Mouse (Mus musculus): ENCODE data around the gene D10Wsu102e. TPM values are rescaled to one million over a fixed set of nuclear protein-coding genes. Genes with fewer than 3 reads are reported as not detected.

The D10Wsu102e gene
- polyA plus RNA-seq (2011; ENCODE audit: insufficient read depth, insufficient read length, low read depth, missing spikeins) = 8.9 TPM in 2 replicates

- no peaks in the 10 kb centered on the region; the same call in 1 of the 2 replicates for H3K9me3 ChIP-seq (replicated peaks; ENCODE audit: control insufficient read depth, insufficient read depth, low read length, poor library complexity, severe bottlenecking)
- H3K27me3 ChIP-seq (ENCODE audit: control insufficient read depth, insufficient read depth, low read length, poor library complexity, severe bottlenecking) = no peaks in the 10 kb centered on the region
- peak within 1 kb of the TSS; percentile 94 for H3K9ac ChIP-seq (ENCODE audit: low read depth, poor library complexity, severe bottlenecking)
- peaks cover 25% of the 10 kb centered on the region for H3K36me3 ChIP-seq (ENCODE audit: control insufficient read depth, insufficient read depth, low read length, poor library complexity, severe bottlenecking)
- H3K27ac ChIP-seq (ENCODE audit: insufficient read depth, low read length) = no peak within 1 kb of the TSS
- TF ChIP-seq POLR2A (IDR thresholded peaks at IDR 0.05; ENCODE audit: insufficient read depth, low read length) = peak; percentile 68
- TF ChIP-seq CTCF (IDR thresholded peaks at IDR 0.05; ENCODE audit: low read depth, low read length) = no peak
- no peak for TF ChIP-seq EP300 (IDR thresholded peaks at IDR 0.05; ENCODE audit: insufficient read depth, low read depth, low read length)
- no peaks in the 10 kb centered on the region for H3K4me1 ChIP-seq (ENCODE audit: control insufficient read depth, insufficient read depth, low read length)
- peak within 1 kb of the TSS; percentile 97 for H3K4me3 ChIP-seq (ENCODE audit: low read depth, low read length)
Observed at GRCm38 (mm10) chr10:83359956-83360355, at the start of gene D10Wsu102e. Gene D10Wsu102e (plus strand): TSS chr10:83360221.

- TF ChIP-seq CTCF (IDR thresholded peaks at IDR 0.05; ENCODE audit: low read depth, low read length) (no peak), POLR2A (IDR thresholded peaks at IDR 0.05; ENCODE audit: insufficient read depth, low read length) (no peak)
- no peaks in the 10 kb centered on the region for H3K27me3 ChIP-seq (ENCODE audit: control insufficient read depth, insufficient read depth, low read length, poor library complexity, severe bottlenecking)
- no peaks in the 10 kb centered on the region for H3K36me3 ChIP-seq (ENCODE audit: control insufficient read depth, insufficient read depth, low read length, poor library complexity, severe bottlenecking)
- no peaks in the 10 kb centered on the region for H3K4me1 ChIP-seq (ENCODE audit: control insufficient read depth, insufficient read depth, low read length)
- no peak overlapping the region for H3K9ac ChIP-seq (ENCODE audit: low read depth, poor library complexity, severe bottlenecking)
- H3K9me3 ChIP-seq (replicated peaks; ENCODE audit: control insufficient read depth, insufficient read depth, low read length, poor library complexity, severe bottlenecking) = no peaks in the 10 kb centered on the region
- H3K27ac ChIP-seq (ENCODE audit: insufficient read depth, low read length) = no peak overlapping the region
- no peak overlapping the region for H3K4me3 ChIP-seq (ENCODE audit: low read depth, low read length)
Observed at GRCm38 (mm10) chr10:83310356-83310755, 49.7 kb upstream of the D10Wsu102e start.

DNA sequence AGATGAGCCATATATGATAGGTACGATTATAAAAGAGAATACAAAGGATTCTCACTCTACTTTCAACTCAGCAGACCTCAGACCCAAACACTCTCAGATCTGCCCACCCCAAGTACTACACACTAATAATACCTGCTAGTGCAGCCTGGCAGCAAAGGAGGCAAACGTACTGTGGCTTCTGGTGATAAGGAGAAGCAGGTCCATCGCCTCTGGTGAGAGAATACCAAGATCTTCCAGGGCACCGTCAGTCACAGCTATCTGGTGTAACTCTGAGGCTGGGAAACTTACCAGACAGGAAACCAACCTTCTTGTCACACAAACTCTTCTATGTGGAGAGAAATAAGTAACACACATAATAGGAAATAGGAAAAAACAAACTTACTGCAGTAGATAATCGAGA lies 47.0 kb upstream of the D10Wsu102e start:
- TF ChIP-seq EP300 (IDR thresholded peaks at IDR 0.05; ENCODE audit: insufficient read depth, low read depth, low read length) (no peak), CTCF (IDR thresholded peaks at IDR 0.05; ENCODE audit: low read depth, low read length) (no peak), POLR2A (IDR thresholded peaks at IDR 0.05; ENCODE audit: insufficient read depth, low read length) (no peak)
- H3K27ac ChIP-seq (ENCODE audit: insufficient read depth, low read length) = no peak overlapping the region
- no peaks in the 10 kb centered on the region for H3K4me1 ChIP-seq (ENCODE audit: control insufficient read depth, insufficient read depth, low read length)
- no peaks in the 10 kb centered on the region for H3K27me3 ChIP-seq (ENCODE audit: control insufficient read depth, insufficient read depth, low read length, poor library complexity, severe bottlenecking)
- no peak overlapping the region for H3K9ac ChIP-seq (ENCODE audit: low read depth, poor library complexity, severe bottlenecking)
- no peaks in the 10 kb centered on the region for H3K36me3 ChIP-seq (ENCODE audit: control insufficient read depth, insufficient read depth, low read length, poor library complexity, severe bottlenecking)
- no peaks in the 10 kb centered on the region for H3K9me3 ChIP-seq (replicated peaks; ENCODE audit: control insufficient read depth, insufficient read depth, low read length, poor library complexity, severe bottlenecking)
- H3K4me3 ChIP-seq (ENCODE audit: low read depth, low read length) = no peak overlapping the region

GRCm38 (mm10) chr10:83320396-83320795 lies 39.6 kb upstream of the D10Wsu102e start:
- no peak overlapping the region for H3K4me3 ChIP-seq (ENCODE audit: low read depth, low read length)
- no peaks in the 10 kb centered on the region for H3K4me1 ChIP-seq (ENCODE audit: control insufficient read depth, insufficient read depth, low read length)
- TF ChIP-seq EP300 (IDR thresholded peaks at IDR 0.05; ENCODE audit: insufficient read depth, low read depth, low read length) (no peak), CTCF (IDR thresholded peaks at IDR 0.05; ENCODE audit: low read depth, low read length) (no peak), POLR2A (IDR thresholded peaks at IDR 0.05; ENCODE audit: insufficient read depth, low read length) (no peak)
- H3K9me3 ChIP-seq (replicated peaks; ENCODE audit: control insufficient read depth, insufficient read depth, low read length, poor library complexity, severe bottlenecking) = no peaks in the 10 kb centered on the region
- H3K36me3 ChIP-seq (ENCODE audit: control insufficient read depth, insufficient read depth, low read length, poor library complexity, severe bottlenecking) = no peaks in the 10 kb centered on the region
- no peak overlapping the region for H3K27ac ChIP-seq (ENCODE audit: insufficient read depth, low read length)
- no peaks in the 10 kb centered on the region for H3K27me3 ChIP-seq (ENCODE audit: control insufficient read depth, insufficient read depth, low read length, poor library complexity, severe bottlenecking)
- no peak overlapping the region for H3K9ac ChIP-seq (ENCODE audit: low read depth, poor library complexity, severe bottlenecking)

DNA sequence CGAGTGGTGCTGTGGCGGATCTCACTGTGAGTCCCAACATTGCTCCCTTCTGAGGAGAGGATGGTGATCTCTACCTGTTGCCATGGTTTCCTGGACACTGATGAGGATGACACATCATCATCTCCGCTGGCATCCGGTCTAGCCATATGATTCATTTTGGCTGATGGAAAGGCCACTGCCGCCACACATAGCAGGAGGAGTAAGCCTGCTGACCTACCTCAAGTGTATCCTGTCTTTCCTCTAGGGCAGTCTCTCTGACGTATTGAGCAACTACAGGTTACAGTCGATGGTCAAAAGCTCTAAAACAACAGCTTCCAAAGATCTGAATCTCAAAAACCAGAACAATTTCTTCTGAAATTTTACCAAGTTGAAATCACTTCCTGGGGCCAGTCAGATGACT lies 39.2 kb upstream of the D10Wsu102e start:
- no peaks in the 10 kb centered on the region for H3K27me3 ChIP-seq (ENCODE audit: control insufficient read depth, insufficient read depth, low read length, poor library complexity, severe bottlenecking)
- no peaks in the 10 kb centered on the region for H3K36me3 ChIP-seq (ENCODE audit: control insufficient read depth, insufficient read depth, low read length, poor library complexity, severe bottlenecking)
- no peak overlapping the region for H3K27ac ChIP-seq (ENCODE audit: insufficient read depth, low read length)
- H3K9me3 ChIP-seq (replicated peaks; ENCODE audit: control insufficient read depth, insufficient read depth, low read length, poor library complexity, severe bottlenecking) = no peaks in the 10 kb centered on the region
- no peaks in the 10 kb centered on the region for H3K4me1 ChIP-seq (ENCODE audit: control insufficient read depth, insufficient read depth, low read length)
- no peak overlapping the region for H3K4me3 ChIP-seq (ENCODE audit: low read depth, low read length)
- TF ChIP-seq EP300 (IDR thresholded peaks at IDR 0.05; ENCODE audit: insufficient read depth, low read depth, low read length) = no peak
- no peak for TF ChIP-seq POLR2A (IDR thresholded peaks at IDR 0.05; ENCODE audit: insufficient read depth, low read length)
- TF ChIP-seq CTCF (IDR thresholded peaks at IDR 0.05; ENCODE audit: low read depth, low read length) = no peak
- no peak overlapping the region for H3K9ac ChIP-seq (ENCODE audit: low read depth, poor library complexity, severe bottlenecking)

GRCm38 (mm10) chr10:83321528-83321927 lies 38.5 kb upstream of the D10Wsu102e start:
- TF ChIP-seq EP300 (IDR thresholded peaks at IDR 0.05; ENCODE audit: insufficient read depth, low read depth, low read length) (no peak), POLR2A (IDR thresholded peaks at IDR 0.05; ENCODE audit: insufficient read depth, low read length) (no peak), CTCF (IDR thresholded peaks at IDR 0.05; ENCODE audit: low read depth, low read length) (no peak)
- no peaks in the 10 kb centered on the region for H3K9me3 ChIP-seq (replicated peaks; ENCODE audit: control insufficient read depth, insufficient read depth, low read length, poor library complexity, severe bottlenecking)
- H3K4me1 ChIP-seq (ENCODE audit: control insufficient read depth, insufficient read depth, low read length) = no peaks in the 10 kb centered on the region
- no peak overlapping the region for H3K9ac ChIP-seq (ENCODE audit: low read depth, poor library complexity, severe bottlenecking)
- no peaks in the 10 kb centered on the region for H3K36me3 ChIP-seq (ENCODE audit: control insufficient read depth, insufficient read depth, low read length, poor library complexity, severe bottlenecking)
- no peaks in the 10 kb centered on the region for H3K27me3 ChIP-seq (ENCODE audit: control insufficient read depth, insufficient read depth, low read length, poor library complexity, severe bottlenecking)
- H3K4me3 ChIP-seq (ENCODE audit: low read depth, low read length) = no peak overlapping the region
- H3K27ac ChIP-seq (ENCODE audit: insufficient read depth, low read length) = no peak overlapping the region

All from ES-Bruce4 (cell line).